Mouse (Mus musculus): ENCODE data around the gene St6gal1.

DNA sequence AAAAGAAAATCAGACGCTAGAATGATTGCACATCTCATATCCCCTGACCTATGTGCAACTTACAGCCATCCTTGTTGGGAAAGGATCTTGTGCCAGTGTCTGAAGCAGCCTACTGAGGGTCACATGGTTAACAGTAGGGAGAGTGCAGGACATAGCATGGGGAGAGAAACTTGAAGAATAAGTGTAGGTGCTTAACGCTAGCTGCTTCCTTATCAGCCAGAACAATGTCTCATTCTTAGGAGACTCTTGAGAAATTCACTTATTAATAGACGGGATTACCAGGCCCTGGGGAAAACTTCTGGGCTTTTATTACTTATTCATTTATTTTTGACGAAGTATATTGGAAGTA is 56.2 kb downstream of the St6gal1 start:
- TF ChIP-seq CHD2 (IDR thresholded peaks at IDR 0.05; ENCODE audit: low read depth, low read length) (no peak), ZNF384 (IDR thresholded peaks at IDR 0.05; ENCODE audit: low read depth, low read length) (no peak)
